Mouse (Mus musculus): ENCODE data around the gene Pilra.
"Not testable (repeated sequence)": the region's sequence is repeated elsewhere in the genome, so short reads cannot be mapped to it uniquely, and the experiment has no call there.

DNA sequence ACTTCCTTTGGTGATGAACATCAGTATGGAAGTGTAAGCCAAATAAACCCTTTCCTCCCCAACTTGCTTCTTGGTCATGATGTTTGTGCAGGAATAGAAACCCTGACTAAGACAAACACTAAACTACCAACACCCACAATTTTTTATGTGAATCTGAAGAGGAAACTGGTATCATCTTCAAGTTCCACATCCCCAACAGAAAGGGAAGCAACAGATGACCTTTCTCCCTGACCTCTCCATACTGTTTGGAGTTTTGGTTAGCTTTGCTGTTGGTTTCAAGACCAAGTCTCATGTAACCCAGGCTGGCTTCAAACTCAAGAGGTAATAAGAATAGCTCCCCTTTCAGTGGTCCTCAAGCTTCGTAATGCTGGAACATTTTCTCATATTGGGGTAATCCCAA, 14.2 kb upstream of the Pilra start:
- not testable (repeated sequence) for TF ChIP-seq CTCF (IDR thresholded peaks at IDR 0.05; ENCODE audit: borderline replicate concordance, insufficient read depth, low read depth, low read length); POLR2A (IDR thresholded peaks at IDR 0.05; ENCODE audit: borderline replicate concordance, insufficient read depth, low read length)

Measured in cerebellum, adult 2 months (tissue).